Mouse (Mus musculus) CH12.LX (cell line): ENCODE data around the gene Cox19. TPM values are rescaled to one million over a fixed set of nuclear protein-coding genes. Genes with fewer than 3 reads are reported as not detected.

Source experiments
- DNase-seq: peaks from one replicate; pipeline ENCODE4 v3.0.0-alpha.2; 2013; ENCODE audit errors: extremely low read depth
- H3K27ac ChIP-seq: 2 replicates; pipeline ENCODE4 v1.5.1; 2012; ENCODE audit warnings: low read depth, mild to moderate bottlenecking, control low read depth, moderate library complexity; ENCODE audit not compliant: insufficient read depth
- H3K27me3 ChIP-seq: replicated peaks from 2 replicates; pipeline ENCODE3; 2012; ENCODE audit warnings: inconsistent platforms
- H3K36me3 ChIP-seq, 2 experiments: replicated peaks in 1 of 2; 2 replicates each; pipeline versions ENCODE3 to v1.6.1; 2012; ENCODE audit warnings: inconsistent platforms in 1 of 2, low read length in 1 of 2, mild to moderate bottlenecking in 1 of 2, mixed read lengths in 1 of 2, moderate library complexity in 1 of 2; ENCODE audit not compliant: control insufficient read depth in 1 of 2, insufficient read depth in 1 of 2
- H3K4me1 ChIP-seq, 2 experiments: 2 replicates each; pipeline ENCODE4 v1.6.1; 2012; ENCODE audit warnings: inconsistent platforms in 1 of 2, moderate library complexity in 1 of 2; ENCODE audit not compliant: insufficient read depth in 2 of 2, control insufficient read depth in 1 of 2
- H3K4me2 ChIP-seq: 2 replicates; pipeline ENCODE4 v1.6.1; 2012; ENCODE audit warnings: low read depth, mild to moderate bottlenecking, control low read depth; ENCODE audit not compliant: poor library complexity, insufficient read depth, severe bottlenecking
- H3K4me3 ChIP-seq, 3 experiments: fragments of 150-350 bp in 1 of 3; sonication (generic) in 1 of 3; replicated peaks in 1 of 3; 2 replicates each; pipeline versions ENCODE3 to v1.5.1; 2011 to 2012; ENCODE audit warnings: low read depth in 2 of 3, low read length in 2 of 3, mild to moderate bottlenecking in 2 of 3, moderate library complexity in 2 of 3, control low read depth in 1 of 3, improper control_type of control experiment in 1 of 3, inconsistent platforms in 1 of 3, mixed read lengths in 1 of 3; ENCODE audit not compliant: poor library complexity in 1 of 3
- H3K79me2 ChIP-seq: replicated peaks from 2 replicates; pipeline ENCODE4 v1.6.1; 2012; ENCODE audit warnings: mild to moderate bottlenecking, moderate library complexity; ENCODE audit not compliant: control insufficient read depth, poor library complexity, insufficient read depth, severe bottlenecking; ENCODE audit errors: extremely low read depth
- H3K9ac ChIP-seq: 2 replicates; pipeline ENCODE4 v1.6.1; 2012; ENCODE audit warnings: low read depth, mild to moderate bottlenecking, control low read depth, moderate library complexity; ENCODE audit not compliant: insufficient read depth
- H3K9me3 ChIP-seq: replicated peaks from 2 replicates; pipeline ENCODE3; 2012; ENCODE audit warnings: low read length, inconsistent platforms, mixed read lengths
- BHLHE40 ChIP-seq: IDR thresholded peaks from 2 replicates; pipeline ENCODE4 v1.6.1; 2011; ENCODE audit warnings: mild to moderate bottlenecking, low read depth, low read length, improper control_type of control experiment
- CHD2 ChIP-seq: IDR thresholded peaks from 2 replicates; pipeline ENCODE4 v1.6.1; 2011; ENCODE audit warnings: low read length, improper control_type of control experiment
- E2F4 ChIP-seq: IDR thresholded peaks from 2 replicates; pipeline ENCODE4 v1.6.1; 2011; ENCODE audit warnings: low read depth, low read length, improper control_type of control experiment; ENCODE audit not compliant: insufficient replicate concordance
- EP300 ChIP-seq: IDR thresholded peaks from 2 replicates; pipeline ENCODE4 v1.6.1; 2011; ENCODE audit warnings: low read length, improper control_type of control experiment
- ETS1 ChIP-seq: conservative IDR thresholded peaks from 2 replicates; pipeline ENCODE4 v1.6.1; 2012; ENCODE audit warnings: low read depth, mild to moderate bottlenecking, inconsistent platforms, low read length, improper control_type of control experiment, moderate library complexity
- HCFC1 ChIP-seq: IDR thresholded peaks from 2 replicates; pipeline ENCODE4 v1.6.1; 2012; ENCODE audit warnings: low read depth, mild to moderate bottlenecking, inconsistent platforms, low read length, improper control_type of control experiment
- JUN ChIP-seq: IDR thresholded peaks from 2 replicates; pipeline ENCODE4 v1.6.1; 2011; ENCODE audit warnings: low read depth, mild to moderate bottlenecking, low read length, improper control_type of control experiment, moderate library complexity; ENCODE audit not compliant: insufficient read depth
- JUND ChIP-seq: conservative IDR thresholded peaks from 2 replicates; pipeline ENCODE4 v1.6.1; 2011; ENCODE audit warnings: low read depth, low read length, improper control_type of control experiment
- MAZ ChIP-seq: IDR thresholded peaks from 2 replicates; pipeline ENCODE4 v1.6.1; 2012; ENCODE audit warnings: low read depth, mild to moderate bottlenecking, inconsistent platforms, low read length, improper control_type of control experiment, moderate library complexity
- MEF2A ChIP-seq: IDR thresholded peaks from 2 replicates; pipeline ENCODE4 v1.6.1; 2014; ENCODE audit warnings: low read depth, mild to moderate bottlenecking, inconsistent platforms, low read length, improper control_type of control experiment, borderline replicate concordance
- MXI1 ChIP-seq: IDR thresholded peaks from 2 replicates; pipeline ENCODE4 v1.6.1; 2011; ENCODE audit warnings: mild to moderate bottlenecking, low read depth, low read length, improper control_type of control experiment
- MYC ChIP-seq: IDR thresholded peaks from 2 replicates; pipeline ENCODE4 v1.6.1; 2011; ENCODE audit warnings: low read depth, mild to moderate bottlenecking, improper control_type of control experiment, low read length
- NELFE ChIP-seq: IDR thresholded peaks from 2 replicates; pipeline ENCODE4 v1.6.1; 2011; ENCODE audit warnings: low read depth, low read length, improper control_type of control experiment
- NRF1 ChIP-seq: IDR thresholded peaks from 2 replicates; pipeline ENCODE4 v1.6.1; 2014; ENCODE audit warnings: low read depth, mild to moderate bottlenecking, inconsistent platforms, low read length, improper control_type of control experiment, moderate library complexity
- POLR2AphosphoS2 ChIP-seq: IDR thresholded peaks from 2 replicates; pipeline ENCODE4 v1.6.1; 2011; ENCODE audit warnings: low read depth, low read length, improper control_type of control experiment
- RAD21 ChIP-seq: IDR thresholded peaks from 2 replicates; pipeline ENCODE4 v1.6.1; 2011; ENCODE audit warnings: low read depth, mild to moderate bottlenecking, low read length, improper control_type of control experiment, moderate library complexity
- SMC3 ChIP-seq: IDR thresholded peaks from 2 replicates; pipeline ENCODE4 v1.6.1; 2011; ENCODE audit warnings: low read depth, low read length, improper control_type of control experiment
- TBP ChIP-seq: conservative IDR thresholded peaks from 2 replicates; pipeline ENCODE4 v1.6.1; 2011; ENCODE audit warnings: low read depth, low read length, improper control_type of control experiment
- TCF12 ChIP-seq: IDR thresholded peaks from 2 replicates; pipeline ENCODE4 v1.6.1; 2014; ENCODE audit warnings: low read depth, mild to moderate bottlenecking, inconsistent platforms, low read length, improper control_type of control experiment
- USF1 ChIP-seq: IDR thresholded peaks from 2 replicates; pipeline ENCODE4 v1.6.1; 2014; ENCODE audit warnings: low read depth, mild to moderate bottlenecking, inconsistent platforms, low read length, improper control_type of control experiment
- USF2 ChIP-seq: conservative IDR thresholded peaks from 2 replicates; pipeline ENCODE4 v1.6.1; 2011; ENCODE audit warnings: low read depth, low read length, improper control_type of control experiment
- ZMIZ1 ChIP-seq: IDR thresholded peaks from 2 replicates; pipeline ENCODE4 v1.6.1; 2012; ENCODE audit warnings: low read depth, mild to moderate bottlenecking, inconsistent platforms, low read length, improper control_type of control experiment
- ZNF384 ChIP-seq: IDR thresholded peaks from 2 replicates; pipeline ENCODE4 v1.6.1; 2012; ENCODE audit warnings: low read depth, low read length, improper control_type of control experiment, inconsistent platforms
- dilution Hi-C: fragments of 300-500 bp; cut with MboI; formaldehyde crosslinking; loops from 2 replicates; pipeline ENCODE4 v1.14.3; 2020; ENCODE audit warnings: low sequenced_read_pairs; ENCODE audit not compliant: extremely low pct_unique_long_range_greater_than_20kb, extremely low pct_ligation_motif_present
- in situ Hi-C: fragments of 300-500 bp; cut with MboI; formaldehyde crosslinking; loops from 3 replicates; pipeline ENCODE4 v1.14.3; 2019; ENCODE audit warnings: low sequenced_read_pairs, low pct_ligation_motif_present, low pct_unique_long_range_greater_than_20kb, mixed read lengths
- polyA plus RNA-seq: library from polyadenylated mRNA; unstranded; fragments of >175 nt; gene quantifications from 2 replicates; pipeline ENCODE4 v1.2.1, GENCODE M21; 2012; ENCODE audit warnings: low read depth; ENCODE audit not compliant: insufficient read length
- total RNA-seq, 2 experiments: library from RNA; depleted of rRNA; stranded (reverse); fragments of 300-350 nt in 1 of 2; fragments of >200 nt in 1 of 2; gene quantifications; 2 replicates each; pipeline ENCODE4 v1.2.3; 2012 to 2014

Gene Cox19
- total and polyA plus RNA-seq, 3 experiments = 30.1 to 70.1 (median 32.1) TPM

GRCm38 (mm10) chr5:139386047-139386446, 34.8 kb upstream of the Cox19 start:
- H3K4me1 ChIP-seq = peaks cover 5 to 53% of the 10 kb centered on the region in 2 experiments; a peak in 3 of 4 replicates
- H3K4me2 ChIP-seq = no peak overlapping the region

GRCm38 (mm10) chr5:139384531-139384930, 33.3 kb upstream of the Cox19 start:
- Histone ChIP-seq H3K27ac (no peak overlapping the region), H3K9me3 (no peaks in the 10 kb centered on the region), H3K4me1 (peaks cover 0 to 42% of the 10 kb centered on the region in 2 experiments; a peak in 2 of 4 replicates), H3K9ac (no peak overlapping the region), H3K27me3 (no peaks in the 10 kb centered on the region), H3K4me2 (no peak overlapping the region), H3K79me2 (no peaks in the 10 kb centered on the region), H3K4me3 (no peak overlapping the region), H3K36me3 (peaks cover 0 to 41% of the 10 kb centered on the region in 2 experiments)
- no peak for DNase-seq
- in situ Hi-C loops = no loop called here
- dilution Hi-C loops = no loop called here
- no peak for TF ChIP-seq MEF2A
- TF ChIP-seq ETS1 = no peak
- TF ChIP-seq CHD2 = no peak
- no peak for TF ChIP-seq NELFE
- no peak for TF ChIP-seq NRF1
- no peak for TF ChIP-seq ZMIZ1
- TF ChIP-seq USF2 = no peak
- no peak for TF ChIP-seq USF1
- TF ChIP-seq MAZ = no peak
- TF ChIP-seq MXI1 = no peak
- no peak for TF ChIP-seq TBP
- TF ChIP-seq SMC3 = no peak
- no peak for TF ChIP-seq TCF12
- no peak for TF ChIP-seq ZNF384
- TF ChIP-seq JUN = no peak
- TF ChIP-seq EP300 = no peak
- TF ChIP-seq POLR2AphosphoS2 = no peak

More at GRCm38 (mm10) chr5:139386047-139386446, 34.8 kb upstream of the Cox19 start:
- no peak overlapping the region for H3K4me3 ChIP-seq
- in situ Hi-C loops (no loop called here), dilution Hi-C loops (no loop called here)
- H3K9me3 ChIP-seq = no peaks in the 10 kb centered on the region
- no peaks in the 10 kb centered on the region for H3K79me2 ChIP-seq
- peaks cover 0 to 40% of the 10 kb centered on the region in 2 experiments for H3K36me3 ChIP-seq
- H3K27ac ChIP-seq = no peak overlapping the region
- no peak for DNase-seq
- H3K27me3 ChIP-seq = no peaks in the 10 kb centered on the region
- no peak overlapping the region for H3K9ac ChIP-seq
- no peak for TF ChIP-seq NELFE
- TF ChIP-seq MYC = no peak
- no peak for TF ChIP-seq JUND
- no peak for TF ChIP-seq JUN
- TF ChIP-seq USF1 = no peak
- TF ChIP-seq BHLHE40 = no peak
- no peak for TF ChIP-seq E2F4
- no peak for TF ChIP-seq HCFC1
- TF ChIP-seq MXI1 = no peak
- TF ChIP-seq CHD2 = no peak
- TF ChIP-seq RAD21 = no peak
